Mouse (Mus musculus): ENCODE measurements at regions not wholly inside any gene's neighbourhood (a gene's known extent, or its start where the extent isn't known, plus 50 kb on each side); places are given as distances from the start of the nearest gene placed in this dataset.
"Not testable (repeated sequence)": the region's sequence is repeated elsewhere in the genome, so short reads cannot be mapped to it uniquely, and the experiment has no call there.

DNA sequence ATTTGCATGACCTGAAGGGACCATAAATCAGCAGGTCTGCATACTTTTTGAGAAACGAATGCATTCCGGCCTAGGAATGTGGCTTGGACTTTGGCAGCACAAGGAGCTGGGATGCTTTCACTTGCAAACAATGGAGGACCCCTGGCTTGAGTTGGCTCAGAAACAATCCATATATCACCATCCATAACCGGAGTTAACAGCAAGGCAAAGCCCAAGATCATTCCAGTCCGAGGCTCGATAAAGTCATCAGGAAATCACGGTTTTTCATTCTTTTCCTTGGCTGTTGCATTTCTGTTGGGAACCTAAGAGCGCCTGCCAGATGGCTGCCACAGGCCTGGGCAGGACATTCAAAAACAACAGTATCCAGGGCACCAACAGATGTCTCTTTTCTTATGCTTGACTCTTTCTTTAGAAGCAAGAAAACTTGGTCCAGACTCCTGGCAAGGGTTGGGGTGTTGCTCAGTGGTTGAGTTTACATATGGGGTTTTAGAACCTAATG lies 198.5 kb downstream of the Fam43a start:
- in situ Hi-C loops (cut with MboI): no loop called here

GRCm38 (mm10) chr16:30798536-30798935 lies 199.0 kb downstream of the Fam43a start:
- in situ Hi-C loops (cut with MboI): no loop called here

DNA sequence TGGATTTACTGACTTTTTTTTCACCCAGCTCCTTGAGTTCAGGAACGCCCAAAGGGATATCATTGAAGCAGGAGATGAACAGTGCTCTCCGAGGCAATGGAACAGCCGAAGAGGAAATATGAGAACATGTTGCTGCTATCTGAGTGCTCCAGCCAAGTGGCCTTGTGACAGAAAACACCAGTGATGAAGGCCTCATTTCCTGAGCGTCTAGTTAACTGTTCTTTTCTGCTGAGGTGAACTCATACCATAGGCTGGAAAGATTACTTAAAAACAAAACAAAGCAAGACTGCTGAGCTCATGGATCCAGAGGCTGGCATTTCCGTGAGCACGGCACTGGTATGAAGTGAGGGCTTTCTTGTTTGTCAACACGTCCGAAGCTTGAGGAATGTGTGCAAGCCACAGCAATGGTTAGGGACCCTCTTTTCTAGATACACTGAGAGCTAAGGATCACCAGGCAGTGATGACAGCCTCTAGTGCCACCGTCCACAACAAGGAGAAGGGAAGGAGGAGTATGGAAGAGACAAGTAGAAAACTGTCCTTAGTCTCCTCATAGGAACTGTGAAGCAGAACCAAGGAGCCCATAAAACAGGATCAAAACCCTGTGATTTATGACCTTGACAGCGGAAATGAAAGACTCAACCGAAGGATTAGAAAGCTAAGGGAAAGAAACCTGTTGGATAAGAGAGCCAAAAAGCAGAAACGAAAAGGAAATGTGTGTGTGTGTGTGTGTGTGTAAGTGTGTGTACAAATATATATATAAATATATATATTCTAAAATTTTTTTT lies 200.4 kb downstream of the Fam43a start:
- in situ Hi-C loops (cut with MboI): no loop called here

DNA sequence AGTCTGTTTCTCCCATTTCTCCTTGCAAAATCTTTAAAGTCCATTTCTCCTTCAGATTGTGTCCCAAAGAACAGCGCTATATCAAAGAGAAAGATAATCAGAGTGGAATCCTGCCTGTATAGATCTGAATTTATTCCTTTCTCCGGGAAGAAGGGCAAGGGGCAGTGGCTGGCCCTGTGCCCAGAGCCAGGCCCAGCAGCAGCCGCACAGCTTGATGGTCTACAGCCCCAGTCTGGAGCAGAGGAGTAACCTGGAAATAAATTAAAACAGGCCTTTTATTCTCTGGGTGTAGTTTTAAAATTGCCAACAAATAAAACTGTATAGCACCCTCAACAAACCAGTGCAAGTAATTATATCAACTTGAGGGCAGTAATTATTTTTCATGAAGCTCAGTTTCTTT lies 204.5 kb downstream of the Fam43a start:
- in situ Hi-C loops (cut with MboI): no loop called here

- in situ Hi-C loops (cut with MboI): not testable (repeated sequence)
These were observed 206.7 kb downstream of the Fam43a start for GRCm38 (mm10) chr16:30806206-30806605.

DNA sequence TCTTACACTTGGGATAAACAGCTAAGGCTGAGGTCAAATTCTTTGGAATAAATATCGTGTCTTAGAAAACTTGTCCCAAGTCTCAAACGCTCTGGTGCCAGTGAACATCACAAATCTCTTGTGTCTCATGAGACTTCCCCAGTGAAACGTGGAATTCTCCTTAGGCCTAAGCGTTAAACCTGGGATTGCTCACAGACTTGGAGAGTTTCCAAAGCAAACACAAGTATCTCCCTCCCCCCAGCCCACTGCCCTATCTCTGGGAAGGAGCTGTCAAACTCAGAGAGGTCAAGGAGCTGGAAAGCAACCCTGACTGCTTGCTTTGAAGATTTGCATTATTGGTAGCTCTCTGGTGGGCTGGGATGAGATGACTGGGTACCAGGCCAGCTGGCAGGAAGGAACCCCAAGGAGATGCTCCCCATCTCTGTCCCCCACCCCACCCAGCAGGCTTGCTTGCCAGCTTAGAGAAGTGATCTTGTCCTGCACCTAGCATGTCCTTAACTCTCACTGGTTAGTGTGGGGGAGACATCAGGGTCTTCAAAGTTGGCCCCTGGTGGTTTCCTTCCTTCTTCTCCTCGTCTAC lies 219.1 kb downstream of the Fam43a start:
- in situ Hi-C loops (cut with MboI): no loop called here

DNA sequence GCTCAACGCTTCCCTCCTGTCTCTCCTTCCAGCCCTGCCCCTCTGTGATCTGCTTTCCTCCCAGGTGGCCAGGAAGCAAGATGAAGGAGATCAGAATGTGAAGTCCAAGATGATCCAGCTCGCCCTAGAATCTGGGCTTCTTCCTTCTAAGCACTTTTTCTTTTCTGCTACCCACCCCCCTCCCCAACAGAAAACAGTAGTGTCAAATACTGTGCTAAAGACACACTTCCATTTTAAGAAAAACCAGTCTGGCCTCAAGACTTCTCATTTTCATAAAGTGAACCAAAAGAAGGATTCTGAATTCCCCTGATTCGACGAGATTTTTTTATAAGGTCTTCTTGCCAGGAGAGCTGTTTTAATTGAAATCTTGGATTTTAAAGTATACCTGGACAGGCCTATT lies 219.8 kb downstream of the Fam43a start:
- in situ Hi-C loops (cut with MboI): no loop called here

- in situ Hi-C loops (cut with MboI): no loop called here
These were observed 220.7 kb downstream of the Fam43a start for GRCm38 (mm10) chr16:30820234-30820633.

DNA sequence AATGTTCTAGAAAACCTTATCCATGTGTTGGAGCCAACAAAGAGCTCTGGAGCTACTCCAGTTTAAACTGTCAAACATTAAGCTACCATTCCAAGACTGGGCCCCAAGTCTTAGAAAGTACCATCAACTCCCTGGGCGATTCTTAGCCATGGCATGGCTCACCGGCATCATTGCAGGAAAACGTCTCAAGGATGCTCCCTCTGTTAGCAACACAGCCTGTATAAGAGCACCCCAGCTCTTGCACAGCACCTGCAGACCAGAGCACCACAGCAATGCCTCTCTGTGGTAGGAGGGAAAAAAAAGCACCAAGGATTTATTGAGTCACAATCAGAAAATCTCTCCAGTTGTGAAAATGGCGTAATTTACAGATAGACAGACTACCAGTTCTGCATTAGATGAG lies 221.2 kb downstream of the Fam43a start:
- in situ Hi-C loops (cut with MboI): no loop called here

DNA sequence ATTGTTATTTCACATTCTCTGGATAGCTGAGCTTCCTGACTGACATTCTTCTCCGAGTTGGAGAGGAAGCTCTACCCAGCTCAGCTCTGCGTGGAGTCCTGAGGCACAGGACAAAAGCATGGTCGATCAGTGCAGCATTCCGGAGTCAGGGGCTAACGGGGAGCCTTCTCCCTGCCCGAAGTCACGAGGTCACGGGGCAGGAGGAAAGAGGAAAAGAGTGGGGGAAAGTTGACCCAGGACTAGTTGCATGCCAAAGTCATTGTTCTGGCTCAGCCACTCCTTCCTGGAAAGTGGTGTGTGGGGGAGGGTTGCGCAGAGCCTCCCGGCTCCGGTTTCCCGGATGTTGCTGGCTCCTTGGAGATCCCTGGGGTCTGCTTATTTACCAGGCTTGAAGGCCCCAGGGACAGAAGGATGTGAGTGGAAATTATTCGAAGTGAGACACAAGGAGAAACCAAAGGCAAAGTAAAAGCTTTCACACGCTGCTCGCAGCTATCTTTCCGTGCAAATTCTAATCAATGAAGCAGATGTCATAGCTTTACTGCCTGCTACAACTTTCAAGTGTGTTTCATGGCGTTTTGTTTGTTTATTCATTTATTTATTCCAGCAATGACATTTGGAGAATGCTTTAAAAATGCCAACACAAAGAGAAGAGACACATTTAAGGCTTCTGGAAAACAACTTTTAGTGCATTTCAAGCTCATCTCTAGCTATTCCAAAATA lies 221.8 kb downstream of the Fam43a start:
- in situ Hi-C loops (cut with MboI): no loop called here

DNA sequence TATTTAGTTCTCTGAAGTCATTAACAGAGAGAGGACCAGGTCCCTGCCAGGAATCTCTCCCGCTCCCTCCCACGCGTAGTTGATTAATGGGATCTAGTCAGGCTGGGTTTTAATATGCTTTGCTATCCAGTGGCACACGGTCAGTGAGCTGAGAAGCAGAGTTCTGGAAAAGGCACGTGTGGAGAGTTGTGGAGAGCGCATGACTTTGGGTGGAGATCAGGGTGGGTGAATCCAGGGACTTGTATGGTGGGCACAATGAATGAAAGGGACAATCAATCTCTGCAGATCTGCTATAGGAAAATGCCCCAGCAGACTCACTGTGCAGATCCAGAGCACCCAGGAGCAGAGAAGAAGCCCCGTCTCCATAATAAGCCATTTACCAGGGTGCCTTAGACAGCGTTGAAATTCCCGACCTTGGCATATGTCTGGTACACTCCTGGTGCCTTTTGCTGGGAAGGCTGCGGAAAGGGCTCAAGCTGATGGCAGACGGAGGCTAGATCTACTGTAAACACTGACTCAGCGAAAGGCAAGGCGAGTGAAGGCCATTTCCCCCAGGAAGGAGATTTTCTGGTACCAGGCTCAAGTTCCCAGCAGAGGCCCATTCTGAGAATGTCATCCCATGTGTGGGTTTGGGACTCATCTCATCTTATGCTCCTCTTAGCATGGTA lies 222.5 kb downstream of the Fam43a start:
- in situ Hi-C loops (cut with MboI): no loop called here

- in situ Hi-C loops (cut with MboI): no loop called here
These were observed 226.6 kb downstream of the Fam43a start for GRCm38 (mm10) chr16:30826128-30826527.

GRCm38 (mm10) chr16:30827901-30828608 lies 228.5 kb downstream of the Fam43a start:
- in situ Hi-C loops (cut with MboI): no loop called here

GRCm38 (mm10) chr16:30834561-30834960 lies 235.0 kb downstream of the Fam43a start:
- in situ Hi-C loops (cut with MboI): no loop called here

DNA sequence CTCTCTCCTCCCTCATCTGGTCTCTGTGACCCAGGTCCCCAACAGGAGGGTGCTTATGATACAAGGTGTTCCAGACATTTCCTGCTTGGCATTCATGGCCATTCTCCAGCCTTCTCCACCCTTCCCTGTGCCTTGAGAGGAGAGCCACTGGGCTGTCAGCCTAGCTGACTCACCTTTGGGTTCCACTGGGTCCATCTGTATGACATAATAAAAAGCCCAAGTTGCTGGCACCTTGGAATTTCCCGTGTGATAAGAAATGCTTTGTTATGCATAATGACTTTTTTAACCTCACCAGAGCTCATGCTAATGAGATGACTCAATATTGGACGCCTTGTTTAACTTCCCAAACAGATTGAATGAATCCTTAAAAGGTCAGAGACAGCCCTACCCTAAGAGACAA lies 236.2 kb downstream of the Fam43a start:
- in situ Hi-C loops (cut with MboI): no loop called here

DNA sequence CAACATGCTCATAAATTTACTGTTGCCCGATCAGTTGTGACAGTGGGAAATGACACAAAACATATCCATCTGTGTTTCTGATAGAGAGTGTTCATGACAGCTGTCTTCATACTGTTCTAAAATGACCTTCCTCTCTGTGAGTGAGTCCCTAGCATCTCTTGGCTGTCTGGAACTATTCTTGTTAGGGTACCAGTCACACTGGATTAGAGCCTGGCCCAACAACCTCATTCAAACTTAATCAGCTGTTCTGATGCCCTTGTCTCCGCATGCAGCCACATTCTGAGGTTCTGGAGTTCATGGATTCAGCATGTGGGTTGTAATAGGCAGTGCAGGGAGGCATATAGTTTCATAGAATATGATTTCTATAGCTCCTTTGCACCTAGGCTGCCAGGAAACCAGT lies 238.4 kb downstream of the Xxylt1 start:
- in situ Hi-C loops (cut with MboI): no loop called here

- in situ Hi-C loops (cut with MboI): no loop called here
These were observed 228.6 kb downstream of the Xxylt1 start for GRCm38 (mm10) chr16:30852595-30852994.

DNA sequence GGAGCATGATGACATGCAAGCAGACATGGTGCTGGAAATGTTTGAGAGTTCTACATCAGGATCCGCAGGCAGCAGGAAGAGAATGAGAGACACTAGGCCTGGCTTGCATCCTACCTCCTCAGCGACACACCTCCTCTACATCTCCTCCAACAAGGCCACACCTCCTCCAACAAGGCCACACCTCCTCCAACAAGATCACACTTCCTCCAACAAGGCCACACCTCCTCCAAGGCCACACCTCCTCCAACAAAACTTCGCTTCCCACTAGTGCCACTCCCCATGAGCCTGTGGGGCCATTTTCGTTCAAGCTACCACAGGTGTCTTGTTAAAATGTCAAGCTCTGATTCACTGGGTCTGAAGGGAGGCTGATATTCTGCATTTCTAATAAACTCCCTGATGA lies 226.5 kb downstream of the Xxylt1 start:
- in situ Hi-C loops (cut with MboI): no loop called here

DNA sequence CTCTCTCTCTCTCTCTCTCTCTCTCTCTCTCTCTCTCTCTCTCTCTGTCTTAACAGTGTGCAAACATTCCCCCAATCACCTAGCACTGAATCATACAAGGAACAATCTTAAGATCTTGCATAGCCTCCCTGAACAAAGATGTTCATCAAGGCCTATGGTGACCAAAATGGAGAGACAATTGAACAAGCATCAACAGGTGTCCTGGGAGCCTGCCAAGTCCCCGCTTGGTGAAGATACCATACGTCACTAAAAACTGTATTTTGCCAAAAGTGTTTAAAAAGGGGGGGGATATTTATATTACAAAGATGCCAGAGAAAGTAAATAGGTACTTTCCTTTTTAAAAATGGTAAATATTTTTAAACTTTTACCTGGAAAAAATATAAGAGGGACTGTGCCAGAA lies 223.6 kb downstream of the Xxylt1 start:
- in situ Hi-C loops (cut with MboI): no loop called here

DNA sequence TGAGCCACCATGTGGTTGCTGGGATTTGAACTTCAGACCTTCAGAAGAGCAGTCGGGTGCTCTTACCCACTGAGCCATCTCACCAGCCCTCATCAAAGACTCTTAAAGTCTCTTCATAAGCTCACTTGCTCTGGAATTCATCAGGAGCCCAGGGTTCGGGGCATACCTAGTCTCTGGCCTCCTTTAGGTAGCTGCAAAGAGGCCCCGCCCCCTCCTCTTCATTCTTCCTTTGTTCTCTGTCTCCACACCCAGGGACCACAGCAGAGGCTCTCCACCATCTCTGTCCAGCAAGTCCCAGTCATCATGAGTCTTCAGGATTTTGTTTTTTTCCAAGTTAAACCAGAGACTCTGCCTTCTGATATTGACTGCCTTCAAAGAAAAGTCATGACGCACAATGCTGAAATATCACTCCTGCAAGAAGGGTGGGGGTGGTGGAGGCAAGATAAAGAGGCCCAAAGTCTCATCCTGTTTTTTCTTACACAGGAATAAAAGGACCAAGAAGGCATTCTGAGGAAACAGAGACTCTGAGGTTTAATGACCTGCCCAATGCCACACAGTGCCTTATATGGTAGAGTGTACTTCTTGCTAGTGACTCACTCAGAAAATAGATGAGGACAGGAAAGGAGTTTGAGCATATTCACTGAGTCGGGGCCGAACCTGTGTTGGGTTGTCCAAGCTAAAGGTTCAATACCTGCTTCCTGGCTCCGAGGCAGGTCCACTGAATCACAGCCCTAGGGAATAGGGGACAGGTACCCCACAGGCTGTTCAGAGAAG lies 211.9 kb downstream of the Xxylt1 start:
- in situ Hi-C loops (cut with MboI): no loop called here

- in situ Hi-C loops (cut with MboI): no loop called here
These were observed 211.1 kb downstream of the Xxylt1 start for GRCm38 (mm10) chr16:30870110-30870509.
